Mouse (Mus musculus) stomach, embryonic 14.5 days (tissue): ENCODE data around the gene Tgm1. TPM values are rescaled to one million over a fixed set of nuclear protein-coding genes. Genes with fewer than 3 reads are reported as not detected.

Experiments used
- ATAC-seq: fragments of 200-750 bp; cut with Nextera tagmentation; 2 replicates; pipeline ENCODE4 v1.8.0; 2017; ENCODE audit warnings: low read depth, moderate TSS enrichment; ENCODE audit not compliant: insufficient number of reproducible peaks, insufficient read depth, low FRiP score
- H3K27ac ChIP-seq: fragments of 300-500 bp; sonication (generic); 2 replicates; pipeline ENCODE4 v1.5.1; 2014; ENCODE audit warnings: mild to moderate bottlenecking, low read length, moderate library complexity, mixed read lengths
- H3K27me3 ChIP-seq: fragments of 300-500 bp; sonication (generic); 2 replicates; pipeline ENCODE4 v1.6.1; 2014; ENCODE audit warnings: low read length, control low read depth, mixed read lengths; ENCODE audit not compliant: control insufficient read depth, insufficient read depth
- H3K36me3 ChIP-seq: fragments of 300-500 bp; sonication (generic); 2 replicates; pipeline ENCODE4 v1.6.1; 2014; ENCODE audit warnings: mild to moderate bottlenecking, control low read depth, low read length, moderate library complexity, mixed read lengths; ENCODE audit not compliant: control insufficient read depth, insufficient read depth
- H3K4me1 ChIP-seq: fragments of 300-500 bp; sonication (generic); 2 replicates; pipeline ENCODE4 v1.6.1; 2014; ENCODE audit warnings: low read length, control low read depth, mixed read lengths; ENCODE audit not compliant: control insufficient read depth, insufficient read depth
- H3K4me2 ChIP-seq: fragments of 300-500 bp; sonication (generic); replicated peaks from 2 replicates; pipeline ENCODE4 v1.6.1; 2014; ENCODE audit warnings: low read depth, low read length, control low read depth
- H3K4me3 ChIP-seq: fragments of 300-500 bp; sonication (generic); 2 replicates; pipeline ENCODE4 v1.5.1; 2014; ENCODE audit warnings: low read depth, low read length, control low read depth
- H3K9ac ChIP-seq: fragments of 300-500 bp; sonication (generic); replicated peaks from 2 replicates; pipeline ENCODE4 v1.6.1; 2014; ENCODE audit warnings: low read depth, mild to moderate bottlenecking, control low read depth, low read length, moderate library complexity, mixed read lengths
- H3K9me3 ChIP-seq: fragments of 300-500 bp; sonication (generic); 2 replicates; pipeline ENCODE4 v1.6.1; 2016; ENCODE audit warnings: low read depth, low read length, control low read depth; ENCODE audit not compliant: control insufficient read depth
- WGBS: fragments of 180-500 bp; shearing (Covaris S2); extraction: QIAGEN DNeasy Blood & Tissue Kit; methylation state at CpG from one replicate; pipeline ENCODE4 v1.1.7; 2014; 5-methylcytosine and 5-hydroxymethylcytosine counted together
- polyA plus RNA-seq: library from polyadenylated mRNA; unstranded; fragments of >200 nt; fragmentation: Nextera tagmentation; extraction: Ambion mirVana; gene quantifications from 2 replicates; pipeline ENCODE4 v1.2.1, GENCODE M21; 2014

The Tgm1 gene
- polyA plus RNA-seq, 1 experiment from 2014 or later = 21.3 TPM

GRCm38 (mm10) chr14:55681160-55682117 lies 32.3 kb downstream of the Tgm1 start, which contains the start of gene Tinf2:
Tinf2 (minus strand) TSS chr14:55681820.
- Histone ChIP-seq H3K9me3 (no peaks in the 10 kb centered on the region), H3K27ac (peak within 1 kb of the TSS; percentile 83), H3K4me3 (peak within 1 kb of the TSS; percentile 83), H3K27me3 (no peaks in the 10 kb centered on the region), H3K4me2 (peak within 1 kb of the TSS; percentile 62), H3K4me1 (0 out of 2 replicates have a peak, but pooled peaks cover 7% of the 10 kb centered on the region), H3K9ac (peak within 1 kb of the TSS; percentile 77), H3K36me3 (peaks cover 38% of the 10 kb centered on the region)
- WGBS = under 1% methylated on average over 66 of the region's 66 CpGs
- ATAC-seq = peak; percentile 97

DNA sequence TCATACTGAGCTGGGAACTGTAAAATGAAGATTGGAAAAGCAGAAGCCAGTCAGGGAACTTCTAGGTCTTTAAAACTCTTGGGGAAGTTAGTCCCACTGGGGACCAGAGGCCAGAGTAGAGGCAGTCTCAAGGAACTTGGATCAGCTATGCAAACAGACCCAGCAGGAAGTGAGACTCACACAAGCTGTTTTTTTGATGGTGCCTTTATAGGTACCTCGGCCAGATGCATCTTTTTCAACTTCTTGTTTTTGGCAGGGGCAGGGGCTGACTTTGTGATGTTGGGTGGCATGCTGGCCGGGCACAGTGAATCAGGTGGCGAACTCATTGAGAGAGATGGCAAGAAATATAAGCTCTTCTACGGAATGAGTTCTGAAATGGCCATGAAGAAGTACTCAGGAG lies 36.1 kb downstream of the Tgm1 start:
- whole genome bisulfite sequencing = 86% methylated on average over 4 of the region's 4 CpGs
- H3K4me3 ChIP-seq = no peak overlapping the region
- H3K4me2 ChIP-seq = no peak overlapping the region

DNA sequence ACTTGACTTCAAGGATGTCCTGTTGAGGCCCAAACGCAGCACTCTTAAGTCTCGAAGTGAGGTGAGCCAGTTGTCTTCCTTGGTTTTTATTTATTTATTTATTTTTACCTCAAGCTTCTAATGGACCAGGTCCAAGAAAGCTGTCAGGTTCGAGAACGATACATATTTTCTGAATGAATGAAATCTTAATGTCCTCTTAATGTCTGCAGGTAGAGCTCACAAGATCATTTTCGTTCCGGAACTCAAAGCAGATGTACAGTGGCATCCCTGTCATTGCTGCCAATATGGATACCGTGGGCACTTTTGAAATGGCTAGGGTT lies 41.0 kb downstream of the Tgm1 start:
- 73% methylated on average over 7 of the region's 7 CpGs for WGBS
- no peaks in the 10 kb centered on the region for H3K9me3 ChIP-seq
- H3K4me2 ChIP-seq = peak overlapping the region; percentile 66
- no peak for ATAC-seq
- H3K9ac ChIP-seq = peak overlapping the region; percentile 64; the same call in 1 of the 2 replicates
- no peaks in the 10 kb centered on the region for H3K27me3 ChIP-seq
- peak overlapping the region; percentile 83 for H3K4me3 ChIP-seq
- H3K27ac ChIP-seq = no peak overlapping the region
- peaks cover 31% of the 10 kb centered on the region for H3K36me3 ChIP-seq
- 0 out of 2 replicates have a peak, but pooled peaks cover 9% of the 10 kb centered on the region for H3K4me1 ChIP-seq

More for the DNA sequence above, 36.1 kb downstream of the Tgm1 start:
- Histone ChIP-seq H3K27ac (no peak overlapping the region), H3K4me1 (0 out of 2 replicates have a peak, but pooled peaks cover 10% of the 10 kb centered on the region), H3K36me3 (peaks cover 53% of the 10 kb centered on the region), H3K9ac (no peak overlapping the region), H3K9me3 (no peaks in the 10 kb centered on the region), H3K27me3 (no peaks in the 10 kb centered on the region)
- ATAC-seq = no peak

- Histone ChIP-seq H3K27ac (peak within 1 kb of the TSS; percentile 70; the same call in 1 of the 2 replicates), H3K4me3 (peak within 1 kb of the TSS; percentile 83), H3K9me3 (no peaks in the 10 kb centered on the region), H3K9ac (peak within 1 kb of the TSS; percentile 64), H3K4me2 (peak within 1 kb of the TSS; percentile 85), H3K27me3 (no peaks in the 10 kb centered on the region), H3K4me1 (0 out of 2 replicates have a peak, but pooled peaks cover 9% of the 10 kb centered on the region), H3K36me3 (peaks cover 25% of the 10 kb centered on the region)
- WGBS = under 1% methylated on average over 38 of the region's 38 CpGs
- peak; percentile 96 for ATAC-seq
These were observed 41.6 kb downstream of the Tgm1 start, which contains the start of the genes Gmpr2 and Nedd8 for GRCm38 (mm10) chr14:55671833-55672740. Gmpr2 (plus strand) TSS chr14:55671941. Nedd8 (minus strand) TSS chr14:55672124.

DNA sequence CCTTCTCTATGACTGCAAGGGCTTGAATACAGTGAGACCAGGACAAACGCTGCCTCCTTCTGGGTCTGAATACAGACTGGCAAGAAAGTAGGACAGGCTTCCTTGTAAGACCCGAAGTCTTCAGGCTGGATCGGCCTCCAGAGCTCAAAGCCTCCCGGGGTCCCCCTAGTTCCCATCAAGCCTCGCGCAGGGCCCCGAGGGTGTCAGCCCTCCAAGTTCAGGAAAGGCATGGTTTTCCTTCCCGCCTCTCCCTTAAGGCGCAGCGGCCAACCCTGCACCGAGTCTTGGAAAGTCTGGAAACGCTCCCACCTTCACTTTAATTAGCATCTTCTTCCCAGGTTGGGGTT lies 42.3 kb downstream of the Tgm1 start:
- Histone ChIP-seq H3K4me2 (peak overlapping the region; percentile 85), H3K27me3 (no peaks in the 10 kb centered on the region), H3K4me1 (0 out of 2 replicates have a peak, but pooled peaks cover 9% of the 10 kb centered on the region), H3K36me3 (peaks cover 23% of the 10 kb centered on the region), H3K9ac (peak overlapping the region; percentile 64), H3K27ac (peak overlapping the region; percentile 70; the same call in 1 of the 2 replicates), H3K4me3 (peak overlapping the region; percentile 83), H3K9me3 (no peaks in the 10 kb centered on the region)
- peak; percentile 28 for ATAC-seq
- under 1% methylated on average over 12 of the region's 12 CpGs for WGBS

GRCm38 (mm10) chr14:55660636-55661035 lies 53.1 kb downstream of the Tgm1 start:
- Histone ChIP-seq H3K36me3 (peaks cover 28% of the 10 kb centered on the region), H3K4me2 (peak overlapping the region; percentile 54), H3K27me3 (no peaks in the 10 kb centered on the region), H3K9ac (no peak overlapping the region), H3K27ac (no peak overlapping the region), H3K4me3 (peak overlapping the region; percentile 84), H3K9me3 (no peaks in the 10 kb centered on the region), H3K4me1 (0 out of 2 replicates have a peak, but pooled peaks cover 6% of the 10 kb centered on the region)
- ATAC-seq = no peak; the same call in 1 of the 2 replicates
- WGBS = 44% methylated on average over 2 of the region's 2 CpGs

- Histone ChIP-seq H3K4me1 (0 out of 2 replicates have a peak, but pooled peaks cover 6% of the 10 kb centered on the region), H3K9ac (peak within 1 kb of the TSS; percentile 69), H3K27me3 (no peaks in the 10 kb centered on the region), H3K27ac (peak within 1 kb of the TSS; percentile 61; the same call in 1 of the 2 replicates), H3K4me2 (peak within 1 kb of the TSS; percentile 54), H3K9me3 (no peaks in the 10 kb centered on the region), H3K36me3 (peaks cover 28% of the 10 kb centered on the region), H3K4me3 (peak within 1 kb of the TSS; percentile 84)
- WGBS = under 1% methylated on average over 39 of the region's 39 CpGs
- peak; percentile 92 for ATAC-seq
These were observed 53.7 kb downstream of the Tgm1 start, which contains the start of gene Mdp1 for GRCm38 (mm10) chr14:55659960-55660573. Mdp1 (minus strand) TSS chr14:55660508.
